Mouse (Mus musculus) heart, postnatal 14 days (tissue): ENCODE measurements around the gene Slc22a18. TPM values are rescaled to one million over a fixed set of nuclear protein-coding genes. Genes with fewer than 3 reads are reported as not detected.
"Not testable (repeated sequence)": the region's sequence is repeated elsewhere in the genome, so short reads cannot be mapped to it uniquely, and the experiment has no call there.

Experiments
- DNase-seq, 2 experiments: peaks; one replicate each; pipeline ENCODE4 v3.0.0; 2021 to 2022
- intact Hi-C: fragments of 180-260 bp; cut with DNase I; formaldehyde crosslinking; loops from one replicate; pipeline ENCODE4 v1.15.1; 2025
- total RNA-seq, 2 experiments: library from RNA; stranded (reverse); gene quantifications; 2 replicates each; pipeline ENCODE4 v1.2.3; 2021

Gene Slc22a18
- total RNA-seq, 2 experiments from 2014 or later, result 0.15 to 0.69 TPM

GRCm38 (mm10) chr7:143498584-143498983 lies 25.0 kb downstream of the Slc22a18 start:
- intact Hi-C loops, result no loop called here

DNA sequence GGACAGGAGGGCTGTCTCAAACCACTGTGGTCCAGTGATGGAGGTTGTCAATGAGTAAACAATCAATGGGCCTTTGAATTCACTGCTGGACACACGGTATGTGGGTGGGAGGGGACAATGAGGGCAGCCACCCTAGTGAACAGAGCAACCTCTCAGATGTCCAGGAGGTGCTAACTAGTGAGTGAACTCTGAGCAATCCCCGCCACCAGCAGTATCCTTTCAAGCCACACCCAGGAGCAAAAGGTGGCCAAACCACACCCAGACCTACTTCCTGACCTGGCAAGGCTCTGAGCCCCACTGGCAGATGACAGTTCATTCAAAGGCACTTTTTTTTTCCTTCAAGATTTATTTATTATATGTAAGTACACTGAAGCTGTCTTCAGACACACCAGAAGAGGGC lies 27.4 kb downstream of the Slc22a18 start:
- no peak for DNase-seq
- intact Hi-C loops, result no loop called here

More at GRCm38 (mm10) chr7:143498584-143498983, 25.0 kb downstream of the Slc22a18 start:
- DNase-seq, result no peak

GRCm38 (mm10) chr7:143501643-143502417 lies 28.3 kb downstream of the Slc22a18 start:
- DNase-seq, result peak; percentile 46 to 58
- intact Hi-C loops, result no loop called here

DNA sequence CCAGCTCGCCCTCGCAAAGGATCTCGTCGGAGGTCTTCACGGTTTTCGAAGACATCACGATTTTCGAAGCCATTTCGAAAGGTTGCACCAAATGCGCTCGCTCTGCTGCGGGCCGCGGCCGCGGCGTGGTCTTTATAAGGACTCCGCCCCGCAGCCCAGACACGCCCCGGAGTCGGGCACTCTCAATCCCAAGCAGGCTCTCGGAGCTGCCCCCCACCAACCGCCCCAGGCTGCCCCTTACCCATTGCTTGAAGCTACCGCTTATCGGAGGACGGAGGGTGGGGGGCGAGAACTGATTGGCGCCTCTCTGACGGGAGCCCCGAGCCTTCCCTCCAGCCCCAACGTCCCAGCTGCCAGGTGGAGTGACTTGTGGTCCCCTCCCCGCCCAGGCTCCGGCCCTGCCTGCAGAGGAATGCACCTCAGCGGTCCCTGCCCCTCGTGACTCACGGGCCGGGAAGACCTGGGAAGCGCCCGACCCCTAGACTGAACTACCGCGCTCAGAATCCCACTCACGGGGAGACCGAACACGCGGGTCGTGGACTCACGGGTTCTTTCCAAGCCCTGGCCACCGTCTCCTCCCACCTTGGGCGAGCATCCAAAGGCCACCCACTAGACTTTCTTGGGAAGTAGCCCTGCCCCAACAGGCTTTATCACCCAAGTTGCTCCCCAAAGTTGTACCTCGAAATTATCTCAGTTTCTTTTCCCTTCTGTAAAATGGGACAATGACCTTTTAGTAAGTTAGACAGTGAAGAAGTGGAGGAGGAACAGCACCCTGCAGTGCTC lies 29.1 kb downstream of the Slc22a18 start, which contains the start of gene Phlda2:
Gene Phlda2, minus strand, starts transcription at position 733 of the 783 bp plus-strand sequence.
- intact Hi-C loops, result no loop called here
- peak in 1 of 2 experiments; percentile 15 for DNase-seq

GRCm38 (mm10) chr7:143503926-143504325 lies 30.4 kb downstream of the Slc22a18 start:
- intact Hi-C loops, result no loop called here

DNA sequence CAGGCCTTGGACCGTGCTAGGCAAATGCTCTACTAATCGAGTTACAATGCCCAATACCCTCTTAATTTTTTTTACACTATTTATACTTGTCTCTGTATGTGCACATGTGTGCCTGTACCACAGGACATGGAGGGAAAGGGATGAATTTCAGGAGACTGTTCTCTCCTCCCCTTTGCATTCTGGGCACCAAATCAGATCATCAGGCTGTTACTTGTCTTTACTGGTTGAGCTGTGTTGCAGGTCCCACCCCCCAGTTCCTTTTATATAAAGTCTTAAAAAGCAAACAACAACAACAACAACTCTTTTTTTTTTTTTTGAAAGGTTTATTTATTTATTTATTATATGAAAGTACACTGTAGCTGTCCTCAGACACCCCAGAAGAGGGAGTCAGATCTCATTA lies 31.9 kb downstream of the Slc22a18 start:
- no peak for DNase-seq
- intact Hi-C loops, result loop anchor here (5.0 kb wide), 1 partner anchor 33 kb away; the partner anchor contains the start of gene Slc22a18

More at GRCm38 (mm10) chr7:143503926-143504325, 30.4 kb downstream of the Slc22a18 start:
- no peak for DNase-seq

GRCm38 (mm10) chr7:143505823-143506222 lies 32.3 kb downstream of the Slc22a18 start:
- intact Hi-C loops, result loop anchor here (1.0 to 5.0 kb wide), 2 partner anchors 26 to 34 kb away; partner anchors contain the start of gene Slc22a18
- DNase-seq, result peak; percentile 77 to 88

- intact Hi-C loops, result loop anchor here (1.0 to 5.0 kb wide), 2 partner anchors 26 to 34 kb away; partner anchors contain the start of gene Slc22a18
- DNase-seq, result no peak
Observed at GRCm38 (mm10) chr7:143506271-143506670, 32.7 kb downstream of the Slc22a18 start.

- intact Hi-C loops, result loop anchor here (1.0 to 5.0 kb wide), 2 partner anchors 26 to 34 kb away; partner anchors contain the start of gene Slc22a18
- DNase-seq, result peak; percentile 42 to 64
Observed at GRCm38 (mm10) chr7:143506675-143507074, 33.1 kb downstream of the Slc22a18 start.

DNA sequence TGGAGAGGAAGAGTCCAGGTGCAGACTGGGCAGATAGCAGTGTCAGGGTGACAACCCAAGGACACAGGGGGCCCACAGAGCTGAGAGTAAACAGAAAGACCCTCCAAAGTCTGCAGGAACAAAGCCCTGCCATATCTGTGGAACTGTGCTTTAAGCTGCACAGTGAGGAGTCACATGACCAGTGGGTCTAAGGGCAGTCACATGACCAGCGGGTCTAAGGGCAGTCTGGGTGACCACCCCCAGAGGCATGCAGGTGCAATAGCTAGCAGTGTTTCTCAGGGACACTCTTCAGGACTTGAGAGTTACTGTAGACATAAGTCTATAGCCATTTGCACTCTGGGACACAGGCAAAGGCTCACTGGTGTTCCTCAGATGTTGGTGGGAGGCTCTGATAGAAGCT lies 36.0 kb downstream of the Slc22a18 start:
- intact Hi-C loops, result loop anchor here (5.0 kb wide), 1 partner anchor 37 kb away; the partner anchor contains the start of gene Slc22a18

DNA sequence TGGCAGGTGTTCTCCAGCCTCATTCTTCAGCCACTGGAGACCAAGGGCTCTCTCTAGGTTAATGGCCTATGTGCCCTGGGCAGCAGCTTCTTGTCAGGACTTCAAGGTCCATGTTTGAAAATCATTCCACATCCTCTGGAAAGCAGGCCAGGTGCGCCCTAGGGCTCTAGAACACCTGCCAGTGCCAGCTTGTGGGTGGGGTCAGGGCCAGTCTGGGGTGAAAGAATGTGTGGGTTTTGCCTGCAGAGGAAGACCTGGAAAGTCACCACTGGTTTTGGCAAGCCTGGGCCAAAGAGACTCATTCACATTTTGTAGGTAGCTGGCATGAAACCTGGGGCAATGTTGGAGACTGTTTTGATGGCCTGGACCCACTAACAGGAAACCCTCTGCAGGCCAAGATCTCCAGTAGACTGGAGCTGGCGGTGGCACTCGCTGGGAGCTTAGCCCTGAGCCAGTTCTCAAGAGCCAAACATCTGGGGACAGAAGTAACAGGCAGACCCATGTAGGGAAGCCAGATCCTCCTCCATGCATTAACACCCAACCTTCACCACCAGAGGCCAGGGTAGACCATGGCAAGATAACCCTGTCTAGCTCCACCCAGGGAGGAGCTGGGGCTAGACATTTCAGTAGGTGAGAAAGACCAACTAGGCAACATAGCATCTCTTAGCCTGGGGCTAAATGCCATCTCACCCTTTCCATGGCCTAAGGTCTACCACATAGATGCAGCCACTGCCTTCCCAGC lies 37.2 kb downstream of the Slc22a18 start:
- DNase-seq, result no peak
- intact Hi-C loops, result no loop called here

More for the DNA sequence above, 36.0 kb downstream of the Slc22a18 start:
- no peak for DNase-seq

GRCm38 (mm10) chr7:143511335-143511712 lies 37.8 kb downstream of the Slc22a18 start:
- no peak for DNase-seq
- intact Hi-C loops, result no loop called here

- peak; percentile 60 to 71 for DNase-seq
- intact Hi-C loops, result no loop called here
Observed at GRCm38 (mm10) chr7:143513763-143514415, 40.4 kb downstream of the Slc22a18 start.

- intact Hi-C loops, result no loop called here
- peak in 1 of 2 experiments; percentile 23 for DNase-seq
Observed at GRCm38 (mm10) chr7:143514416-143514768, 40.9 kb downstream of the Slc22a18 start.

- intact Hi-C loops, result no loop called here
- no peak for DNase-seq
Observed at GRCm38 (mm10) chr7:143519333-143519732, 45.8 kb downstream of the Slc22a18 start.

DNA sequence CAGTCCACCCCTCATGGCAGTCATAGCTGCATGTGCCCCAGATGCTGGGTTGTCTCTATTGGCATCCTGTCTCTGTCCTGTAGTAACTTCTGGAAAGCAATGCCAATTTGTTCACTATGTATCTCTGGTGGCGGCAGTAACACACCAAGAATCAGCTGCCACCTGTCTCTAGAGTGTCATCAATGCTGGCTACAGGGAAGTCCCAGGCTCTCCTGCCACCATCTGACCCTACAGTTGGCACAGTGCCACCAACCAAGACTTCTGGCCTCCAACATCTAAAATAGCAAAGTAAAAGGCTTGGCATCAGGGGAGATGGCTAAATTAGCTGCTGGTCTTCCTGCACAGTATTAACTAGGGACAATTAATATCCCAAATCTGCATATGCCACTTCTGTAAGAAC lies 58.9 kb downstream of the Slc22a18 start:
- DNase-seq, result peak in 1 of 2 experiments; percentile 26
- intact Hi-C loops, result no loop called here

GRCm38 (mm10) chr7:143533284-143533683 lies 59.7 kb downstream of the Slc22a18 start:
- no peak for DNase-seq
- intact Hi-C loops, result no loop called here

GRCm38 (mm10) chr7:143536251-143536650 lies 62.7 kb downstream of the Slc22a18 start:
- DNase-seq, result no peak
- intact Hi-C loops, result no loop called here

DNA sequence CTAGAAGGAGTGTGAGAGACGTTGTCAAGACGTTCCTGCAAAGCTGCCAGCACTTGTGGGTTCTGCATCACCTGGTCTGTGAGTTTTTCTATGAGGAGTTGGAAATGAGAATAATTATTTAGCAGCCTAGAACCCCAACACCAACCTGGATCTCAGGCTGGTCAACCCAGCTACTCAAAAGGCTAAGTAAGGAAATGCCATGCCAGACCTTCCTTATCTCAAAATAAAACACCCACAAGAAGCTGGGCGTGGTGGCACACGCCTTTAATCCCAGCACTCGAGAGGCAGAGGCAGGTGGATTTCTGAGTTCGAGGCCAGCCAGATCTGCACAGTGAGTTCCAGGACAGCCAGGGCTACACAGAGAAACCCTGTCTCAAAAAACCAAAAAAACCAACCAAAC lies 64.7 kb downstream of the Slc22a18 start:
- DNase-seq, intact Hi-C loops: not testable (repeated sequence)

DNA sequence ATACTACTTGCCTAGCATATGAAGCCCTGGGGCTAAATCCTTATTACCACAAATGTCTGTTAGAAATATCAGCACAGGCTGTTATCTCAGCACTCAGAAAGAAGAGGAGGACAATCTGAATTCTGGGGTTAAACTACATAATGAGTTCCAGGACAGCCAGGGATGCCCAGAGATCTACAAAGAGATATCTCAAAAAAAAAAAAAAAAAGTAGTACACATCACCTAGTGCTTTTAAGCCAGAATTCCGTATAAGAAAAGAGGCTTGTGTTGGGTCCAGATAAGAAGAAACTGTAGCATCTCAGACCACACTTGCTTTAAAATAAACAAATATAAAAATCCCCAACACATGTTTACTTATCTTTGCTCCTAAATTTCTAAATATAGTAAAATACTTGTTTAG lies 65.1 kb downstream of the Slc22a18 start:
- no peak for DNase-seq
- intact Hi-C loops, result no loop called here
